Mouse (Mus musculus): ENCODE measurements around the gene Actl6a. TPM values are rescaled to one million over a fixed set of nuclear protein-coding genes. Genes with fewer than 3 reads are reported as not detected.
"Not testable (repeated sequence)": the region's sequence is repeated elsewhere in the genome, so short reads cannot be mapped to it uniquely, and the experiment has no call there.

Actl6a gene
- 34.5 and 43.6 TPM in 2 replicates for total RNA-seq (2014; rRNA removed)
- 39.6 and 44.3 TPM in 2 replicates for polyA plus RNA-seq (2015; fragmentation: Nextera tagmentation; extraction: Ambion mirVana)

DNA sequence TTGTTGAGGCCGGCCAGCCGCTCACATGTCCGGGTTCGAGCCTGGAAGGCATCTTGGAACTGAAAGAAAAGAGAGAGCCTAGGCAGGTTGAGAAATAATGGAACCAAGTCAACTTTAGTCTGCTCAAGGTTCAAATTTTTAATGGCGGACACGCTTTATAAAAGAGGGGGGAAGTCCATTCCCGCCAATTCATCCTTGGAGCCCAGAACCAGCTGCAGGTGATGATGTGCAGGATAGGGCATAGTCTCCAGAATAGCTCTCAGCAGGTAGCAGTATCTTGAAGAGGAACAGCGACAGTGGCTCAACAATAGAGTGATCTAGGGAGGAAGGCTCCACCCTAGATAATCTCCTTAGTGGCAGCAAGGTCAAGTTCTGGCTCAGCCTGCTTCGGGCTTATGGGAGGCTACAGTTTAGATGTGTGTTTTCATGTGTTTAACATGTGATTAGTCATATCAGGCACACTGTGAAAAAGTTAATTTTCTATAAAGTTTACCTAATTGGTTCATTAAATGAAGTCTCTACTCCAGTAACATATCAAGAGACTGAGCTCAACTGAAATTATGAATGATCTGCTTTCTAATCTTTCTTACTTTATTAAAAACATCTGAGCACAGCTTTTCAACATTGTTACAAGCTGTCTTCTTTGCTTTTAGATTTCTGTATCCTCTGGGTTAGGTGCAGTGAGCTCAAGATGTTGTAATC lies at the start of gene Actl6a:
TSS of gene Actl6a (plus strand) at position 652 of the 702 bp plus-strand sequence.
- H3K9ac ChIP-seq; H3K27ac ChIP-seq (ENCODE audit: low read depth, low read length); H3K4me2 ChIP-seq (ENCODE audit: low read depth); H3K27me3 ChIP-seq (ENCODE audit: insufficient read depth, low read length); H3K9me3 ChIP-seq (ENCODE audit: low read length); H3K4me3 ChIP-seq (ENCODE audit: low read depth, low read length); H3K4me1 ChIP-seq (ENCODE audit: insufficient read depth); H3K36me3 ChIP-seq (ENCODE audit: insufficient read depth); ATAC-seq; DNase-seq: not testable (repeated sequence)
- 82% methylated on average over 9 of the region's 9 CpGs for WGBS

DNA sequence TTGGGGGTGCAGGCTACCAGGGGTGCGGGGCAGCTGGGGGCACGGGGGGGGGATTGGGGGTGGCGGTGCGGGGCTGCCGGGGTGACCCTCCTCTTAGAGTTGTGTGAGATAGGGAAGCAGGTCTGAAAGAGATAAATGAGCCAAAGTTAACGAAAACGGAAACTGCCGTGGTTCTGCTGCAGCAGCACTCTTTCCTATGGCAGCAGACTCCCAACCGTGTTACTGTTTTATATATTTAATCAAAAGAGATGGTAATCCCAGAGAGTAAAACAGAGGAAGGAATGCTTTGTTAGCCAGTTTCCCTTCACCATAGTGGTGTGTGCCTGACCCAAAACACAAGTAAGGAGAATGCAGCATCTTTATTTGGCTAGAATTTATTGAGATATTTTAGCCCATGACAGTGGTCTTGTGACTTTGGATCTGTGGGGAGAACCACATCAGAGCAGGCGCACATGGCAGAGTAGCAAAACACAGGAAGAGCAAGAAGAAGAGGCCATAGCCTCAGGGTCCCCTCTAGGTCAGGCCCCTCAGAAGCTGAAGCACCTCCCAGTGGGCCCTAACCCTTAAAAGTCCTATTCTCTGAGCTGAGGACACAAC lies 49.6 kb upstream of the Actl6a start:
- DNase-seq (no peak), ATAC-seq (no peak)
- Histone ChIP-seq H3K4me2 (ENCODE audit: low read depth) (no peak overlapping the region), H3K4me3 (ENCODE audit: low read depth, low read length) (no peak overlapping the region), H3K4me1 (ENCODE audit: insufficient read depth) (no peaks in the 10 kb centered on the region), H3K9me3 (ENCODE audit: low read length) (0 out of 2 replicates have a peak, but pooled peaks cover 3% of the 10 kb centered on the region), H3K27me3 (ENCODE audit: insufficient read depth, low read length) (no peaks in the 10 kb centered on the region), H3K36me3 (ENCODE audit: insufficient read depth) (no peaks in the 10 kb centered on the region), H3K27ac (ENCODE audit: low read depth, low read length) (no peak overlapping the region), H3K9ac (no peak overlapping the region)
- WGBS = 72% methylated on average over 10 of the region's 10 CpGs
- no peak for TF ChIP-seq CTCF (IDR thresholded peaks at IDR 0.05; ENCODE audit: low read depth)

DNA sequence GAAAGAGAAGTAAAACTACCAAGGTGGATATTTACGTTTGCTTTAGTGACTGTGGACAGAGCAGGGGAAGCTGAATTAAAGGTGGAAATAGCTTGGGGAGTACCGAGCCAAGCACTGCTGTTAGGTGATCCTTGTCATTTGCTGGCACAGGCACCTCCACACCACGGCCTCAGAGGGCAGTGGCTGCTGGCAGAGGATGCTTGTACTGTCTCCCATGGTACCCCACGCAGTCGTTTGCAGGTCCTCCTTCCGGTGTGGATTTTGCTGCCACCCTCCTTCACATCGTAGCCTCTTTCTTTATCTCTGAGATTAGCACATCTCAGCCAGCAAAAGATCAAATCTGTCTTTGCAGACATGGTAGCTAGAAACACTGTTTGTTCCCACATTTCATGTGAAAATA lies 47.7 kb upstream of the Actl6a start:
- Histone ChIP-seq H3K27me3 (ENCODE audit: insufficient read depth, low read length) (no peaks in the 10 kb centered on the region), H3K9ac (no peak overlapping the region), H3K4me2 (ENCODE audit: low read depth) (no peak overlapping the region), H3K27ac (ENCODE audit: low read depth, low read length) (no peak overlapping the region), H3K9me3 (ENCODE audit: low read length) (no peaks in the 10 kb centered on the region), H3K36me3 (ENCODE audit: insufficient read depth) (no peaks in the 10 kb centered on the region), H3K4me1 (ENCODE audit: insufficient read depth) (no peaks in the 10 kb centered on the region), H3K4me3 (ENCODE audit: low read depth, low read length) (no peak overlapping the region)
- DNase-seq = no peak
- ATAC-seq = no peak
- WGBS = 77% methylated on average over 7 of the region's 7 CpGs
- no peak for TF ChIP-seq CTCF (IDR thresholded peaks at IDR 0.05; ENCODE audit: low read depth)

DNA sequence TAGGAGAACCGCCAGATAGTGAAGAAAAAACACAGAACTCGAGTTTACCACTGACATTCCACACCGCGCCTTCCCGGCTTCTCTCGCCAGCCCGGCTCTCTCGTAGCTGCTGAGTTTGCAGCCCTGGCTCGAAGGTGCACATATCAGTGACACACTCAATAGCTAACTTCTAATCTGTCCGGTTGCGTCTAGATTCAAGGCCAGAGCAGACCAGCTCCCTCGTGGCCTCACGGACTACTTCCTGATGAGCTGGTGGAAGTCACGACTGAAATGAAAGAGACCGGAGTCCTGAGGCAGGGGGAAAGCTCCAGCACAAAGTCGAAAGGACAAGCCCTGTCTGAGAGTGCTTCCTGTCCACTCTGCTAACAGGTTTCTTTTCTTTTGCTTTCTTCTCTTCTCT lies 47.3 kb upstream of the Actl6a start:
- 88% methylated on average over 16 of the region's 16 CpGs for WGBS
- no peak for TF ChIP-seq CTCF (IDR thresholded peaks at IDR 0.05; ENCODE audit: low read depth)
- H3K36me3 ChIP-seq (ENCODE audit: insufficient read depth) = no peaks in the 10 kb centered on the region
- DNase-seq = no peak
- H3K27me3 ChIP-seq (ENCODE audit: insufficient read depth, low read length) = no peaks in the 10 kb centered on the region
- no peak overlapping the region for H3K4me3 ChIP-seq (ENCODE audit: low read depth, low read length)
- H3K27ac ChIP-seq (ENCODE audit: low read depth, low read length) = no peak overlapping the region
- H3K9me3 ChIP-seq (ENCODE audit: low read length) = no peaks in the 10 kb centered on the region
- H3K4me1 ChIP-seq (ENCODE audit: insufficient read depth) = no peaks in the 10 kb centered on the region
- no peak overlapping the region for H3K4me2 ChIP-seq (ENCODE audit: low read depth)
- ATAC-seq = no peak
- no peak overlapping the region for H3K9ac ChIP-seq

DNA sequence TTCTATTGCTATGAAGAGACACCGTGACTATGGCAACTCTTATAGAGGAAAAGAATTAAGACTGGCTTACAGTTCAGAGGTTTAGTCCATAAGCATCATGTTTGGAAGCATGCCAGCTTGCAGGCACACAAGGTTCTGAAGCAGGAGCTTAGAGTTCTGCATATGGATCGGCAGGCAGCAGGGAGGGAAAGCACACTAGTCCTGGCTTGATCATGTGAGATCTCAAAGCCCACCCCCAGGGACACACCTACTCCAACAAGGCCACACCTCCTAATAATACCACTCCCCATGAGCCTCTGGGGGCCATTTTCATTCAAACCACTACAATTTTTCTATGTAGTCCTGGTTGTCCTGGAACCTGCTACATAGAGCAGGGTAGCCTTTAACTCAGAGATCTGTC lies 46.6 kb upstream of the Actl6a start:
- Histone ChIP-seq H3K36me3 (ENCODE audit: insufficient read depth) (no peaks in the 10 kb centered on the region), H3K27ac (ENCODE audit: low read depth, low read length) (no peak overlapping the region), H3K4me1 (ENCODE audit: insufficient read depth) (no peaks in the 10 kb centered on the region), H3K4me3 (ENCODE audit: low read depth, low read length) (no peak overlapping the region), H3K9me3 (ENCODE audit: low read length) (no peaks in the 10 kb centered on the region), H3K27me3 (ENCODE audit: insufficient read depth, low read length) (no peaks in the 10 kb centered on the region), H3K4me2 (ENCODE audit: low read depth) (no peak overlapping the region), H3K9ac (no peak overlapping the region)
- TF ChIP-seq CTCF (IDR thresholded peaks at IDR 0.05; ENCODE audit: low read depth) = no peak
- no peak for ATAC-seq
- 83% methylated on average over 2 of the region's 2 CpGs for WGBS
- no peak for DNase-seq

DNA sequence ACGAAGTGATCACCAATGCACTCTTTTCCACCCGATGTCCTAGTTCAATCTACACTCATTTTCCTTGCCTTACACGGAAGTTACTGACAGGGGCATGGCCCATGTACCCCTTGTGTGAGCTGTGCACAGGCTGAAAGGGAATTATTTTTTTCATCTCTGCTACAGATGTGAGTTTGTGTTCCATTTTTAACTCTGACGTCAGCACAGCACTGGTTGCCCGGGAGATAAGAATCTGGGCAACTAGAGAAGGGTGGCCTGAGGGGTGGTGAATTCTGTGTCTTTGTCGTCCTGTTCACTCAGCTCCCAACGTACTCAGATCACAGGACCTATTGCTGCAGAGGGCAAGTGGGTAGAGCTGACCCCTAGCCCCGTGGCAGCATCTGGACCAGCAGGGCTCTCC lies 45.8 kb upstream of the Actl6a start:
- no peaks in the 10 kb centered on the region for H3K36me3 ChIP-seq (ENCODE audit: insufficient read depth)
- ATAC-seq = peak; percentile 81

DNA sequence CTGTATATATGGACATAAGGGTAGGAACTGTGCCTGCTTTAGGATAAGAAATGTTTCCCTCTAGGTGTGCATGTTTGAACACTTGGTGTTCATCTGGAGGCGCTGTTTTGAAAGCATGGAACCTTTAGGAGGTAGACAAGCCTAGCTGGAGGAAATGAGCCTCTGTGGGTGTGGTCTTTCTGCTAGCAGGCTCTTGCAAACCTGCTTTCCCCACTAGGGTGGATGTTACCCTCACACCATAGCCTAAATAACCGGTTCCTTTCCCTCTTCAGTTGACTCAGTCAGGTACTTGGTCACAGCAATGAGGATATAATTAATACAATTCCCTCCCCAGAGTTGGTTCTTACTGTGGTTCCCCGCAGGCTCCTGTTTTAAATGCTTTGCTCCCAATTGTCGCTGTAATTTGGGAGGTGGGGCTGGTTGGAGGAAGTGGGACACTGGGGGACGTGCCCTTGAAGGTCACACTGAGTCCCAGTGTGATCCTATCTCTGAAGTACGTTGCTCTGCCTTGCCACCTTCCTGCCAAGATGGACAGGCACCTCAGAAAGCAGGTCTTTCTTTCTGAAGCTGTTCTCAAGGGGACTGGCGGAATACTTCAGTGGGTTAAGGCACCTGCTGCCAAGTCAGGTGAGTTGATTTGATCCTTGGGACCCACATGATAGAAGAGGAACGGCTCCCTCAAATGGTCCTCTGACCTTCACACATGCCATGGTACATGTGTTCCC lies 45.1 kb upstream of the Actl6a start:
- Histone ChIP-seq H3K4me1 (ENCODE audit: insufficient read depth) (no peaks in the 10 kb centered on the region), H3K36me3 (ENCODE audit: insufficient read depth) (no peaks in the 10 kb centered on the region), H3K27me3 (ENCODE audit: insufficient read depth, low read length) (no peaks in the 10 kb centered on the region), H3K4me3 (ENCODE audit: low read depth, low read length) (no peak overlapping the region), H3K9me3 (ENCODE audit: low read length) (no peaks in the 10 kb centered on the region), H3K27ac (ENCODE audit: low read depth, low read length) (0 out of 2 replicates have a peak overlapping the region, but pooled peaks have one; percentile 5), H3K4me2 (ENCODE audit: low read depth) (no peak overlapping the region), H3K9ac (no peak overlapping the region)
- ATAC-seq (no peak), DNase-seq (no peak)
- no peak for TF ChIP-seq CTCF (IDR thresholded peaks at IDR 0.05; ENCODE audit: low read depth)
- WGBS = 72% methylated on average over 8 of the region's 8 CpGs

More for the DNA sequence above, 45.8 kb upstream of the Actl6a start:
- no peak for TF ChIP-seq CTCF (IDR thresholded peaks at IDR 0.05; ENCODE audit: low read depth)
- H3K27me3 ChIP-seq (ENCODE audit: insufficient read depth, low read length) = no peaks in the 10 kb centered on the region
- peak; percentile 43 for DNase-seq
- H3K9me3 ChIP-seq (ENCODE audit: low read length) = no peaks in the 10 kb centered on the region
- 59% methylated on average over 8 of the region's 8 CpGs for WGBS
- no peaks in the 10 kb centered on the region for H3K4me1 ChIP-seq (ENCODE audit: insufficient read depth)
- no peak overlapping the region for H3K9ac ChIP-seq
- H3K4me3 ChIP-seq (ENCODE audit: low read depth, low read length) = no peak overlapping the region
- peak overlapping the region; percentile 5; the same call in 1 of the 2 replicates for H3K27ac ChIP-seq (ENCODE audit: low read depth, low read length)
- H3K4me2 ChIP-seq (ENCODE audit: low read depth) = no peak overlapping the region
